Mouse (Mus musculus) cerebellum, postnatal 14 days (tissue): ENCODE data around the gene Arhgap6.

ENCODE experiments used
- DNase-seq, 2 experiments: peaks; one replicate each; pipeline ENCODE4 v3.0.0; 2021; ENCODE audit warnings: mixed read lengths in 2 of 2

Gene Arhgap6

DNA sequence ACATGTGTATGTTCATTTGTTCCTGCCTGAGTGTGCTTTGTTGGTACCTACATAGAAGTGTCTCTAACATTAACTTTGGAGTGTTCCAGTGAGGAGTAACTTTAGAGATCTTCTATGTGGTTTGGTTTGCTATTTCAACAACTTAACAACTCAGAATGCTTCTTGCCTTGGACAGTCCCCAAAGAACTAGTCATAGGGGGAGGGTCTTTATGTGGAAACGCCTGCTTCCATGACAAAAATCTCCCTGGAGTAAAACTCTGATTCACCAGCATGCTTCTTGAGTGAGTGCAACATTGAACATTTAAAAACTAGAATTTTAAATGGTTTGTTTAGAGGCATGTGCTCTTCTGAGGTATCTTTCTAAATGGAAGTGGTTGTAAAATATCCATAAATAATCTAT is 212.2 kb downstream of the Arhgap6 start:
- no peak for DNase-seq

DNA sequence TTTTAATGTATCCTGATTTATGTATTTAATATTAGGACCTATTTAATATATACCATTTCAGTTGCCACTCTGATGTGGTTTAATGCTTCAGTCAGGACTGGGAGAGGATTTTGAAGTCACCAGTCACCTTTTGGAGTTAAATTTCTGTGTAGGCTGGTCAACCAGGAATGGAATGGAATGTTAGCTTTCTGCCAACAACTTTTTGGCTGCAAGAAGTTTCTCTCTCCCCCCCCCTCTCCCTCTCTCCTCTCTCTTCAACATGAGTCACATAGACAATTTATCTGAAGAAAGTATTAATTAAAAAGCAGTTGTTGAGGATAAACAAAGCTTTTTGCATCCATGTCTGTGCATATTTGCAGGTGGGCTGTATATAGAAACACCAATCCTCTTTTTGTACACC is 217.8 kb downstream of the Arhgap6 start:
- DNase-seq, result no peak

DNA sequence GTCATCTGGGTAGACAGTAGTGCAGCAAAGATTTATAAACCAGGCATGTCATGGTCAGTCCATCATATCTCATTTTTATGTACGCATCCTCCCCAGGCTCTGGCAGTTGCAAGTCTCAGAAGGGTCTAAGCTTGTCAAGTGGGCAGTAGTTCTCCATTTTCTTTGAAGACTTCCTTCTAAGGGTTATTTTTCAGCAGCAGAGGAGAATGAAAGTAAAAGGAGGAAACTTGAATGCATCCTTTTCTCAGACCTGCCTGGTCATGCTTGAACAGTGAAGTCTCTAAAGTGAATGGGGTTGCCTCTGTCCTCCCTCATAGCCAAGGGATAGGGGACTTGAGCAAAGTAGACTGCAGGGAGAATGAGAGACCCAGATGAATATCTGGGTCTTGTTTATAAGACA is 239.5 kb downstream of the Arhgap6 start:
- no peak for DNase-seq

DNA sequence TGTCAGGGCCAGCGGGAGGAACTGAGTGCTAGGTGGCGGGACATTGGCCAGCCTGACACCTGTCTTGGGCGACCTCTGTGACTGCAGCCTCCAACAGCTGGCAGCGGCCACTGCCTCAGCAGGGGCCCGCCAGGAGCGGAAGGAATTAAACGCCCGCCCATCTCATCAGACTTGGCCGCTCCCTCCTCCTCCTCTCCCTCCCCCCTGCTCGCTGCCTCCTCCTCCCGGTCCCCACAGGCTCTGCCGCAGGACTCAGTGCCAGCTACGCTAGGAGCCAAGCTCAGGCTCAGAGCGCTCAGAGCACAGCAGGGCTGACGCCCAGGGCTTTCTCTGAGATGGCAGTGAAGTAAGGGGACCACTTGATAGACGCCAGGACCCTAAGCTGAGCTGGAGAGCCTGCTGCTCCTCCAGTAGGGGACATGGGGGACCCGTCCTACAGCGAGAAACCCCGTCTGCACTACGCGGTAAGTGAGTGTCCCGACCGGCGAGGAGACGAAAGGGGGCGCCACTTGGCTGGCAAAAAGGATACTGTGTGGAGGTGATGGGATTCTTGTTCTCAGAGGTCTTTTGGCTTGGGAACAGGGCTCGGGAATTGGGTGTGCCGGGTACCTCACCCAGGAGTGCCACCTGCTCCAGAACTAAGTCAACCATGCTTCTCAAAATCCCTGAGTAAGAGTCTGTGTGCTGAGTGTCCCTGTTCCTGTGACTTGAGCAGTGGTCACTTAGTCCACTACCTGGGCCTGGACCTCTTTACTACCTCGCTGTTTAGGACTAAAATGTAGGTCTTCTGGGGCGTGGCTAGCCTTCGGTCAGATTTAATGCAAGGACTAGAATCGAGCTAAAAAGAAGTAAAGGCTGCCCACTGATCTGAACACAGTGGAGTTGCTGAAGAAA is 241.8 kb downstream of the Arhgap6 start:
- peak; percentile 34 to 48 for DNase-seq

DNA sequence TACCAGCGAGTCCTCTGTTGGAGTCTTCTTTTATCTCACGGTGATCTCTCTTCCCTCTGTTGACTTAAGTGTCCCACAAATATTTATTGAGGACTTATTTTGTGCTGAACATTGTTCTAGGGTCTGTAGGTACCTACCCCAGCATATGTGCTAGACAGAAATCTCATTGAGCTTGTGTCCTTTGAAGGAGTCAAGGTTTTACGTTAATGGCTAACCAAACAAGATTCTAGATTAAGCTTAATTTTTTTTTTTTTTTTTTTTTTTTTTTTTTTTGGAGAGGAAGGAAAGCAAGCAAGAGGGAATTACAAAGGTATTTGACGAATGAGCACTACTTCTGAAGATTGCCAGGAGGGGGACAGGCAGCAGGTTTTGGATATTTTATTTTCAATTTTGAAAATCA is 242.5 kb downstream of the Arhgap6 start:
- no peak for DNase-seq

DNA sequence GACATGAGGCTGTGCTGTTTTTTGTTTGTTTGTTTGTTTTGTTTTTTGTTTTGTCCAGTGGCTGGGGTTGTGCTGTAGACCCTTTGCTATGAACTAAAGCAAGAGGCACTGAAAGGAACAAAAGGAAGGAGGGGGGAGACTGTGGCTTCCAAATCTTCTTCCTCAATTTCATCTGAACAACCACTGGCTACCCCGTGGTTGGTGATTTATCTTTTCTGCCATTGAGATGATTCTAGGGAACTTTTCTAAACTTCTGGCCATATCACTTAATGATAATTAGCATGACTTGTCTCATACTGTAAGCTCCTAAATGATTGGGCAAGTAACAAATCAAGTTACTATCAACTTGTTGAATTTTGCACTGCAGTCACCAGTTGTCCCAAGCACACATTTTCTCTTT is 249.0 kb downstream of the Arhgap6 start:
- DNase-seq, result no peak

DNA sequence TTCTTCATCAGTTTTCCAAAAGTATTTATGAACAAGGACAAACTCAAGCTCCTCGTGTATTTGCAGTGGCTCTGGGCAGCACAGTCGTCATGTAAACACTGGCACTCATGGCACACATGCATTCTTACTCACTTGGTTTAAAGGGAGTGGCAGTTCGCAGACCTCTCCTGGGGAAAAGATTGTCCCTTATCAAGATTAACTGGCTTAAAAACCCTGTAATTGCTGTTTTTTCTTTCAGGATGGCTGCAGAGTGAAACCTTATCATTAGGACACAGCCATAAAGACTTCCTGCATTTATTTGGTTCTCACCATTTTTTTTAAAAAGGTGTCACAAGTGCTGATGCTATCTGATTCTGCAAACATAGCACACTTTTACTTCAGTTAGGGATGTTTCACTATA is 252.7 kb downstream of the Arhgap6 start:
- DNase-seq, result no peak

DNA sequence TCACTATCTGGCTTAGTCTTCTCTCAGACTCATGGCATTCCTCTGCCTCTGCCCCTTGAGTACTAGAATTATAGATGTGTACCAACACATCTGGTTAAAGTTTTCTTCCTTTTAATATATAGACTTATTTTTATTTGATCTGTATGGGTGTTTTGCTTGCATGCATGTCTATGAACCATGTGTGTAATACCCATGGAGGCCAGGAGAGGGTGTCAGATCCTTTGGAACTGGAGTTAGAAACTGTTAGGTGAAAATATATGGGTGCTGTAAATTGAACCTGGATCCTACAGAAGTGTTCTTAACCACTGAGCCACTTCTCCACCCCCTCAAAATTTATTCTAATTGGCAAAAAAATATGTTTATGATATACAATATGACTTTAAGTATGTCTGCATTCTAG is 254.7 kb downstream of the Arhgap6 start:
- no peak for DNase-seq

DNA sequence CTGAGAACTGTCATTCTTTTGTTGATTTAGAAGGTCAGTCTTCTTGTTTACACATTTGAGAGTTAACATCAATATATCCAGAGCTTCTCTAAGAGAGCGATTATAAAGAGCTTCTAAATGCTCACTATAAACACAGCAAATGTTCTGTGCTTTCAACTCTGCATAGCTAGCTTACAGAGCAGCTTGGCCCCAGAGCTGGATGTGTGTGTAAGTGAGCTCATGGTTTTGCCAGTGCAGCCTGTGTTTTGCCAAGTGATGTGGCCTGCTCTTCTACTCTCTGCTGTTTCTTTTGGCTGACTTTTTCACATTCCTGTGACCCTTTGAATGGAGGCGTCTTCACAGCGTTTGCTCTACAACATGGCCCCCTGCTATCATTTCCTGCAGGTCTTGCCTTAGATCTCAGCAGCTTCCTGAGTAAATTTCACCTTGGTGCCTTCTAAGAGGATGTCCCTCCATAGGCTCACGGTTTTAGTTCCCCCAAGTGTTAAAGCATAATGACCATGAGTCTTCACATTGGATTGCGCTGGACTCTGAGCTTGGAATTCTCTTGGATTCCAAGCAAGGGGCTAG is 259.1 kb downstream of the Arhgap6 start:
- DNase-seq, result no peak

DNA sequence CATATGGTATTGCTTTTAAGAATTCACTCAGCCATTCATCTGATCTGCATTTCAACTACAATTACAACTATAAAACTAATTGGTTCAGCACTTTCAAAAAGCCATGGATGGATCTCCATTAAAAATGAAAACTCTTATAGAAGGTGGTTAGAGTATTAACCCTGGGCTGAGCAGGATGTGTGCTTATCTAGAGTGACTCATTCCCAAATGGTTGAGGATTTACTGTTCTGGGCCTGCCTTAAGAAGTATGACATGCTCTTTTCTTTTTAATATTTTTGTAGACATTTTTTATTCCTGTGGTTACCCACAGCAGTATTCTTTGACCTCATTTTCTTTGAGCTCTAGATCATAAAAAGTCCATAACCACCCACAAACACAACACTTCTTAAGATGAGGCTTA is 267.7 kb downstream of the Arhgap6 start:
- DNase-seq, result no peak

DNA sequence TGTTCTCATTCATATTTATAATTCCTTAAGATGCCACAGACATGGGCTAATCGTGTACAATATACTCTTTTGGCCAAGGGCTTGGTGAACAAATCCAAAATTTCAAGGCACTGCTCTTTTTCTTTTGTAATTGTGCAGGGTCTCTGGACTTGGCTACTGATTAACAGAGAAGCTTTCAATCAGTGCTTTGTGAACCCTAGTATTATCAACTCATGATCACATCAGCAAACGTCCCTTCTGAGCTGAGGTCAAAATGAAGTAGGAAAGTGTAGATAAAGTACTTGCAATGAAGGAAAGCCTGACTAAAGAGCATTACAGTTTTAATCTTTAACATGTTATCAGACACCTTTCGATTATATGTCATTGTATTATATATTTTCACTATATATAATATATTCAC is 270.4 kb downstream of the Arhgap6 start:
- DNase-seq, result no peak

DNA sequence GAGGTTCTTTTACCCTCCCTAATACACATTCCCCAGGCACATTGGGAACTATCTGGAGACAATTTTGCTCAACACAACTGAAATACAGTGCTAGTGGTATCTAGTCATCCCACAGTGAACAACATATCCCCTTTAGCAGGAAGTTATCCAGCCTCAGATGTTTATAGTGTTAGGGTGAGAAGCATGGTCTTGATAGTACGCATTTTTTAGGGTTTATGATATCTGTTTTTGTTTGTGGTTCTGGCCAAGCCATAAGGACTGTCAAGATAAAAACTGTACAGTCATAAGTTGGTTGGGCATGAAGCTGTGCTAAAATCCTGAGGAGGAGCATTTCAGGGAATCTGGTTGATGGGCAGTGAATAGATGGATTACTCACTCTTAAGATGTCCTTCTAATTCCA is 271.0 kb downstream of the Arhgap6 start:
- DNase-seq, result no peak

DNA sequence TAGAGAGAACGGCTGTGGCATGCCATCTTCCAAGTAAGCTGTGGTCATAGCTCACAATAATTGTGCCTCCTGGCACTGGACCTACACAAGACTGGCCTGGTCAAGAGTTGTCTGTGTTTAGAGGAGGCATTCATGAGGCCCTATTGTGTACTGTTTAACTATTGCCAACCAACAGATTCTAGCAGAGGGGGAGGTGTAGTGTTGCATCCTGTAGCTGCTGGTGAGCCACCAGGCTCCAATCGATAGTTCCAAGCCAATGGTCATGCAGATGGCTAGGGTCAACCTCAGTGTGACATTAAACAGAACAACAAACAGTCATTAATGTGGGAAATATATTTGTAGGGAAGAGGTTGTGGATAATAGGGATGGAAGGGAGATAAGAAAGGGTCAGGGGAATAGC is 280.1 kb downstream of the Arhgap6 start:
- DNase-seq, result no peak

DNA sequence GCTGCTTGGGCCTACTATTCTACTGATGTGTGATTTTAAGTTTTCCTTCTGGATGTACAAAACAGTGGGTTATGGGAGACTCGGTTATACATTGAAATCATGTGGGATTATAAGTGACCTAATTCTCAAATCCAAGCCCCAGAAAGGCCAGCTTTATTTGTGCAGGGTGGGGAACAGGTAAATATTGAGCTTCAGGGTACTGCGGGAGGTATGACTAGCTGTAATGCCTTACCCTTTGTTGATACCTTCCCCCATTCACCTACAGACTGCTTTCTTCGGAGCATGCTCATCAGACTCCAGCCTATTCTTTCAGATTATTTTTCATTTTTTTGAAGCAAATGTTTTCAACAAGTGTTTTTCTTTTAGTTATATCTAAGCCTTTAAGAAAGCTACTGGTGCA is 286.7 kb downstream of the Arhgap6 start:
- no peak for DNase-seq

DNA sequence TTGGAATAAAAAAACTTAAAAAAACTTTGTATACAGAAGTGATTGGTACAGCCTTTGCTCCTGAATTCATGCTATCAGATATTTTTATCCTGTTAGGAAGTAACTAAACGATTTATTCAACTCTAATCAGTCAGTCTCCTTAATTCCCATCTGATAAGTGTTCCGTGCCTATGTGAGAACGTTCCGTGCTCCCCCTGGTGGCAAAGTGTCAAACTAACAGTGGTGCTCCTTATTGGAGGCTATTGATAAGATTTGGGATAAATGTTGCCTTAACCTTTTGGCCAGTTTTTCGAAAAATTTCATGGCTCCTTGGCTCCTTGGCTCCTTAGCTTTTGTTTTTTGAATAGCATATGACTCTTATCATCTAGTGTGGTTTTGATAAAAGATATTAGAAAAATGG is 291.0 kb downstream of the Arhgap6 start:
- DNase-seq, result peak; percentile 69 to 80

DNA sequence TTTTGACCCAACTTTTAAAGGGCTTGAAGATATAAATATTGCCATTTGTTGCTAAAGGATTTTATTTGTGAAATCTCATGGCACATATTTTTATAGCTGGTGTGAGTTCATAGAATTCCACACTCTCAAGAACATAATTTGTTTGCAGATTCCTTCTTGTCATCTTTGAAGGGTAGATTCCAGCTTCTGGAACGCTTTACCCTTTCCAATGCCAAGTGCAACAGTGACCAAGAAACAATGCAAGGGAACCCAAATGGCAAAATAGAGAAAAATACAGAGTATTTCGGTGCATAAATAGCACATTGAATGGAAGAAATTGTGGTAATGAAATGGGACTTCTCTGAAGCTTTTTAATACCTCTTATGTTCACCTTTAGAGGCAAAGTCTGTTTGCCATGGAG is 294.3 kb downstream of the Arhgap6 start:
- no peak for DNase-seq

DNA sequence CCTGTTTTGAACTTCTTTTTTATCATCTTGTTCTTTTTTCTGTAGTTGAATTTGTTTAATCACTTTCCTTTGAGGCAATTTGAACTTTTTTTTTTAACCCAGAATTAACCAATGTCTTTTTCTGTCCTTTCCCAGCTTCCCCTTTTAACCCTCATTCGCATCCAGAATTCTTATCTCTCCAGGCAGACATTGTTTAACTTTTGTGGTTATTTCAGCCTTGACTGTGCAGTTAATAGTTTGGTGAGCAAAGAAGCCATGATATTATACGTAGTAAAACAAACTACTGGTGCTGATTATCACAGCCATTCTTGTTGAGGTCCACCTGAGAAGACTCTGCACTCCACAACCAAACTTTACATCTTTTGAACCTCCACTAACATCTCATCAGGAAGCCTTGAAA is 299.7 kb downstream of the Arhgap6 start:
- no peak for DNase-seq

DNA sequence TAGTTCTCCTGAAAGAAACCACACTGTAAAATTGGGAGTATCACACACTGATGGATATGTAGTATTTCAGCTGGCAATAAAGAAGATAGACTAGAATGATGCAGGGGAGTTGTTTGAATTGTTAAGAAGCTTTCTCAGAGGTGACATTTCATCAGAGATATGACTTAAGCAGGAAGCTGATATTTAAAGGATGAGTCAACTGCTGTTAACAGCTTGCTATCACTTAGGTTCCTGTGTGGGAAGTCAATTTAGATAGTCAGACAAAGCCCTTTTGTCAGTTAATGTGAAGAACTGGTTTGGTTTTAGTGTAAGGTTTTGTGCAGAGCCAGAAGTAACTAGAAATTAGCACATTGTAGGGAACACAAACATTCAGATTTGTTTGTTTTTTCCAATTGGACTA is 300.7 kb downstream of the Arhgap6 start:
- DNase-seq, result no peak

DNA sequence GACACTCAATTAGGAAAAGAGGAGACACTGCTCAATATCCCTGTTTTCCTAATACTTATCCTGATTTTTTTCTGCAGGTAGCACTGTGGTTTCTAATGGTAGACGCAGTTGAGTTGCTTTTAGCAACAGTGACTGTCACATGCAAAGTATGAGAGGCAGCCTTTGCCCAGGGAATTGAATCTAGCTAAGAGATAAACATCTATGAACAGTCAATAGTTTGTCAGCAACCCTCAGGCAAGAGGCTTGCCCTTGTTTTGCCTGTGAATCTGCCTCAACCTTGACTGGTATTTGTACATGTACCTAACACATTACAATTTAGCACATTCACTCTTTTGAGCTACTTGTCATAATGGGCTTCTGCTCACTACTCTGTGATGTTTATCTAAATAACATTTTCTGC is 307.8 kb downstream of the Arhgap6 start:
- DNase-seq, result no peak

DNA sequence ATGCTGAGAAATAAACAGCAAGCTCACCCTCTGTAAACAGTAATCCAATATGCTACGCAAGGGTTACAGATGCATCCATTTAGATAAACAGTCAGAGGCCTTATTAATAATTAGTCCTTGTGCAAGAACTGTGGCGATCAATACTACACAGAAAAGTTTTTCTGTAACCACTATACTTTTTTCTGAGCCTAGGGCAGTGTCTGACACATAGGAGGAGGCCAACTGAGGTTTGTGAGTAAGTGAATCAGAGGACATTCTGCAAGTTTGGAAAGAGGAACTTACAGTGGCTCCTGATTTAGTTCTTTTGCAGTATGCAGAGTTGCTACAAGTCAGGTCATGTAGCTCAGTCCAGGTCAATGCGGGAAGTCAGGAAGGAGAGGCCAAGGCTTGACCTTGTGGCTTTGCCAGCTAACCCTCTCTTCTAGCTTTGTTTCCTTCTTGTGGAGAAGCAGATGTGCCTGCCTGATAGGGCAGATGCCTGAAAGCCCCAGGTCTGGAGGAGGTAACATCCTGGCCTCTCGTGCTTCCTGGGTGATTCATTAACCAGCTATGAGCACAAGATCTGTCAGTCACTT is 311.2 kb downstream of the Arhgap6 start:
- DNase-seq, result no peak

DNA sequence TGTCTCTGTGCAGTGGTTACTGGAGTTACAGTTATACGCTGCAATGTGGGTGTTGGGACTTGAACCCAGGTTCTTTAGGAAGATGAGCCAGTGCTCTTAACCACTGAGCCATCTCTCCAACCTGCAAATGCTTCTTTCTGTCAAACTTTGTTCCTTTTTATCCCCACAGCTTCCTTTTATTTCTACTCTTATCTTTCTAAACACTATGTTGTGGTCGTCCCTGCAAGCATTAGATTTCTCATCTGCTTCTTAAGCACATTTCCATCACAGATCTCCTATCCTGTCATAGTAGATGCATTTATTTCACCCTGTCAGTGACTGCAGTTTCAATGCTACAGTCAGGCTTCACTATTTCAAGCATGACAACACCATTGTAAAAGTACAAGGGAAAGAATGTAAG is 312.5 kb downstream of the Arhgap6 start:
- no peak for DNase-seq

DNA sequence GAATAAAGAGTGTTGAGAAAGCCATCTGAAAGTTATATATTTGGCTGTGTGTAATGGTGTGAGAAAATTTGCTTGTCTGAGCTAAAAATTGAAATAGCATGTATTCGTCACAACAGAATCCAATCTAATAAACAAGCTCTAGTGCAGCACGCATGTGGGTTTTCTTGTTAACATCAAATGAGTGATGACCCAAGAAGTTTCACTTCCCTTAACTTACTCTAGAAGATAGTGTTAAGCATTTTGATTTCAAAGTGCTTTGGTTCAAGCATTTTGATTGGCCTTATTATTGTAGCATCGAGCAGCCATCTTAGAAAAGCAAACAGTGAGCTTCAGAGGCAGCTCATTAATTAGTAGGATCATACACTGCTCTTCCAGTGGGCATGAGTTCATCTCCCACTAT is 315.1 kb downstream of the Arhgap6 start:
- no peak for DNase-seq

DNA sequence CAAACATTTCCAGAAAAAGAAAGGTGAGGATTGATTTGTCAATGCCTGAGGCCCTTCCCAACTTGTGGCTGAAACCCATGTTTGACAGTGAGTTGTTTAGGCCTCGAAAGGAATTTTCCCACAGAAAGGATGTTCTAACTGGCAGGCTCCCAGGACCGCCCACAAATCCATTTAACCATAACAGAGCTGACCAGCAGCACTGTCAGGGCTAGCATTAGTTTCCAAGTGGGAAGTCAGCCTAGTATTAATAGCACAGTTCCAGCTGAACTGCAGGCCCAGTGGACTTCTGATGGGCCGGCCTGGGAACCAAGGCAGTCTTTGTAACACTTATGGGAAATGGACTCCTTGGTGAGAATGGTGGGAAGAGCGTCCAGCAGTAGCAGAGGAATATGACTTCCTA is 317.8 kb downstream of the Arhgap6 start:
- DNase-seq, result peak; percentile 6 to 8

DNA sequence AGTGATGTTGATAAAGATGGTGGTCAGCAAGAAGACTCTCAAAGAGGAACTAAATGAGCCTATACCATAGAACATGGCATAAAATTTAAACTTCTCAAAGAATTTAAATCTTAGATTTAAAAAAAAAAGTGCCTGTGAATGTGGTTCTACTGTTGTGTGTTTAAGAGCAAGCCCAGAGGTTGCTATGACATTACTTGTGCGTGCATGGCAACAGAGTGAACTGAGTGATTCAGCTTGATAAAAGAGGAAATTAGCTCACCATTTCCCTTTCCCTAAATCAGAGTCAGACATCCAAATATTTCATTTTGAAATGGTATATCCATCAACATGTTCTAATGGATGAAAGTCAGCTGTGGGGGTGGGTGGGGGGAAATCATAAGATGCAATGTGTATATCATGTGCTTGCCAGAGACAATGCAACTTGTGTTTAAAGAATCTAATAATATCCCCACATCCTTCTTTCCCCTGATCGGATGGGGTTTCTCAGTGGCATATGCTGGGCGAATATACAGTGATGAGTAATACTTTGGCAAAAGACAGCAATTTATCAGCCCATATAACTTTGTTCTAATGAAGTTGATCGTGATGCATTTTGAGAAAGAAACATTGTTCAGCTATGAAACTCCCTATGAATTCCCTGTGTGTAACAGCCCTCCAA is 328.3 kb downstream of the Arhgap6 start:
- no peak for DNase-seq
